Mouse (Mus musculus) embryo, embryonic 9.5 days (tissue): ENCODE data around the gene Zdhhc4.

Experiments
- DNase-seq: peaks from one replicate; pipeline ENCODE4 v3.0.0-alpha.2; 2017; ENCODE audit errors: extremely low spot score

The Zdhhc4 gene

GRCm38 (mm10) chr5:143317288-143317610 is 11.8 kb downstream of the Zdhhc4 start:
- DNase-seq, result no peak

DNA sequence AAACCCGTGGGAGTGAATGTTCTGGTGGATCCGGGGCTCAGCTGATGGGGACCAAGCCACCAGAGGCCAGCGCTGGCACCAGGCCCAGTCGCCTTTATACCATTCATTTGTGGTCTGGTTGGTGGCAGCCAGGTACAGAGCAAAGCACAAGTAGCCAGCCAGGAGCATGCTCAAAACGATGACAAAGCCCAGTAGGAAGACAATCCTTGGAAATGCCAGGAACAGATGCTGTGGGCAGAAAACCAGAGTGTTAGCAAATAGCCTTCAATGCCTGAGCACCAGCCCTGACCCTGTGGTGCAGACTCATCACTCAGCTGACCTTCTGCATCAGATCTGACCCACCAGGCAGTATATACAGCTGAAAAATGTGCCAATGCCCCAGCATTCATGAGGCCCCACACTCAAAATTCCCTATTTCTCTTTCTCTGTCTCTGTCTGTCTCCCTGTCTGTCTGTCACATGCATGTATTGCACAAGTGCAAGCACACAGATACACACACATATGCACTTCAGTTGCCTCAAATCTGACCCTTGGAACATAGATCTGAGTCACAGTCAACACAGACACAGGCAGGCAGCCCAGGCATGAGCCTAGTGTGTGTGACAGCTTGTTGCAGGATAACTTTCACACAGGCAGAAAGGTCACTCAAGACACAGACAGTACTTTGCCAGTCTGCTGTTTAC is 12.3 kb downstream of the Zdhhc4 start:
- no peak for DNase-seq

DNA sequence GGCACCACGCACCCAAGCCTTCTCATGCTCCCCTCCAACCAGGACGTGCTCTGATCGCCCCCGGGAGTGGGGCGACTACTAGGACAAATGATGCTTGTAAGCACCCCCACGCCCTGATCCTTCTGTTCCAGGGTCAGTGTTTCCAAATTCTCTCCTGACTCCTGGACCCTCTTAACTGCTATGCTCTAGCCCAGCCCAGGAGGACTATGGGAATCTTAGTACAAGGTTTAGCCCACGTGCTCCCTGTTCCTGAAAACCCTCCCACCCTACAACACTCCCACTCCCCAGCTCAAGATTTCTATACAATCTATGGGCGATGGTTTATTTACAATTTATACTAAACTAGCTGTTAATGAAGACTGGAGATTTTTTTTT is 13.6 kb downstream of the Zdhhc4 start:
- DNase-seq, result no peak

DNA sequence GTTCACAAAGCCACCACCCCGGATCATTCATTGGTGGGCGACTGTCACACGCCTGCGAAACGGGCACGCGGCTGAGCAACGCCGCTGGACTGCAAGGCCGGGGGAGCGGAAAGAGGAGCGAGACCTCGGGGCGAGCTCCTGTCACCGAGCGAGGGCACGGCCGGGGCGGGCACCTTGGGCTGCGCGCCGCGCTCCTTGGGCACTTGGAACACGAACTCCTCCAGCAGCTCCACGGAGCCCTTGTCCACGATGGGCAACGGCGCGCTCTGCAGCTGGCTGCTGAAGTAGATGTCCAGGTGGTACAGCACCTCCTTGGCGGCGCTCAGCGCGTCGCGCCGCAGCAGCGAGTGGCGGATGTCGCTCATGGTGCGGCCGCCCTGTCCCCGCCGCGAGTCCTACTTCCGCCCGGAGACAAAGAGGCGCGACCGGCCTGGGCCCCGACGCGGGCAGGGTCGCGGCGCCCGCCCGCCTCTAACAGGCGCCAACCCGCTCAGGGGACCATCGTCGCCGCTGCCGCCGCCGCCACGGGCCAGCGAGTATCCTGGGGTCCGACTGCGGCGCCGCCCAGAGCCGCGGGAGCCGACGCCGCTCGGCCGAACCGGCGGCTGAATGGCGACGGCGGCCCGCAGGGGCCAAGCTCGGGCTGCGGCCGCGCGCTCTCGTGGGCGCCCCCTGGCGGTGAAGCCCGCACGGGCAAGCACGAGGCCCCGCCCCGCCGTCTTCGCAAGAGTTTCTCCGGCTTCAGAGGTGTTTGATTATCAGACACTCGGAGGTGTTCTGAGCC is 14.1 kb downstream of the Zdhhc4 start, which contains the start of gene E130309D02Rik:
TSS of gene E130309D02Rik (minus strand) at position 631 of the 784 bp plus-strand sequence.
- DNase-seq, result peak; percentile 90

GRCm38 (mm10) chr5:143314183-143314729 is 14.8 kb downstream of the Zdhhc4 start:
- peak; percentile 38 for DNase-seq

GRCm38 (mm10) chr5:143311886-143312285 is 17.2 kb downstream of the Zdhhc4 start:
- peak; percentile 78 for DNase-seq

DNA sequence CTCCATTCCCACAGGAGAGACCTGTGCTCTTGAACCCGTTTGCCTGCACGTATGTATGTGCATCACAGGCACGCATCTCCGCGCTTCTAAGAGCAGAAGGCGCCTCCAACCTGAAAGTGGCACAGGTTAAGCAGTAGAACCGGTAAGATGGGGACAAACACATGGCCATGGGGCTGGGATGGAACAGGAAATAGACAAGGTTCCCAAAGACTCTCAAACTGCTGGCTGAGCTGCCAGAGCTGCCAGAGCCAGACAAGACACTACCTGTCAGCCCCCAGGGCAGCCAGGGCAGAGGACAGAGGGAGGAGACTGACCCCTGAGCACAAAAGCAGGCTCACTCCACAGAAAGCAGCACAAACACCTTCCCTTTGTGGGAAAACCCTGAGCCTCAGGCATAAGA is 19.1 kb downstream of the Zdhhc4 start:
- no peak for DNase-seq

- DNase-seq, result no peak
These were observed 20.2 kb downstream of the Zdhhc4 start for GRCm38 (mm10) chr5:143308825-143309224.

GRCm38 (mm10) chr5:143304251-143304650 is 24.8 kb downstream of the Zdhhc4 start:
- DNase-seq, result no peak

DNA sequence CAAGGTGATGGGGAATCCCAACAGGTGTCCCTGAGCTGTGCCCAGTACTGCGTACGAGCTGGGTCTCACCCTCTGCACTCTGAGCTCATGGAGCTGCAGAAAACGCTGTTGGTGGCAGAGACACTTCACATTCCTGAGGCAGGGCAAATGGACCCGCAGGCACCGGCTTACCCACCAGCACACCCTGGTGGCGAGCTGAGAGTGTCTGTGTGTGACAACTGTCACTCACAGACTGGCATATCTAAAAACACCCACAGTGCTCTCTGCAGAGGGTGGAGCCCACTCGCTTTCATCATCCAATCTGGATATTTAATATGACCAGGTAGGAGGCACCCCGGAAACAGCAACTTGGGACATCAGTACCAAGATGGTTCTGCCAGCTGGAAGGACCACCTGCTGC is 27.8 kb downstream of the Zdhhc4 start:
- no peak for DNase-seq

DNA sequence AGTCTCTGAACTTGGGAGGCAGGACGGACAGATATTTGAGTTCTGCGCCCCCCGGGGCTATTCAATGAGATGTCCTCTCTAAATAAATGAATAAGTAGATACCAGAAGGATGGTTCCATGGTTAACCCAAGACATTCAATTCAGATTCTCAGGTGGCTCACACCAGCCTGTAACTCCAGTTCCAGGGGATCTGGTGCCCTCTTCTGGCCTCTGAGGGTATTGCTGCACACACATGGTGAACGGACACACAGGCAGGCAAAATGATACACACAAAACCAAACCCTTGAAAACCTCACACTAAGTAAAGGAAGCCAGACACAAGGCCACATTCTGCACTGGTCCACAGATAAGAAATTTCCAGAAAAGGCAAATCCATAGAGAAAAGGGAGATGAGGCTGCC is 29.4 kb downstream of the Zdhhc4 start:
- peak; percentile 47 for DNase-seq

GRCm38 (mm10) chr5:143298391-143298790 is 30.7 kb downstream of the Zdhhc4 start:
- DNase-seq, result no peak

- DNase-seq, result no peak
These were observed 31.1 kb downstream of the Zdhhc4 start for GRCm38 (mm10) chr5:143297986-143298385.

DNA sequence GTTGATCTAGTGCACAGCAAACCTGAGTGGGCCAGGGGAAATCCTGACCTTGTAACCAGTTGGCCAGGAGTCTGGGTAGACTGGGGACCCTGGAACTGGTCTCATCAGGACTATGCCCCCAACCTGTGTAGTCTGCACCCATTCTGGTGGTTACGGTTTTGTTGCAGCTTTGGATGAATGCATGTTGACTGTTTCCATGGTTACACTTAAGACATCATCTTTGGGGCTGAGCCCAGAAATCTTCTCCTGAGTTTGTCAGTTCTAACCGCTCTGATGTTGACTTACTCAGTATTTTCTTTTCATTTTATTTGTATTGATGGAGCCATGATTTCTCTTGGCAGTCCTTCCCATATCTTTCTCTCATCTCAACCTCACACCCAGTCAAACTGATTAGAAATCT is 33.7 kb downstream of the Zdhhc4 start:
- no peak for DNase-seq

- DNase-seq, result no peak
These were observed 34.2 kb downstream of the Zdhhc4 start for GRCm38 (mm10) chr5:143294862-143295261.

GRCm38 (mm10) chr5:143293404-143293803 is 35.7 kb downstream of the Zdhhc4 start, which contains the start of gene Zfp853:
TSS of gene Zfp853 (minus strand) at chr5:143293623.
- DNase-seq, result no peak

DNA sequence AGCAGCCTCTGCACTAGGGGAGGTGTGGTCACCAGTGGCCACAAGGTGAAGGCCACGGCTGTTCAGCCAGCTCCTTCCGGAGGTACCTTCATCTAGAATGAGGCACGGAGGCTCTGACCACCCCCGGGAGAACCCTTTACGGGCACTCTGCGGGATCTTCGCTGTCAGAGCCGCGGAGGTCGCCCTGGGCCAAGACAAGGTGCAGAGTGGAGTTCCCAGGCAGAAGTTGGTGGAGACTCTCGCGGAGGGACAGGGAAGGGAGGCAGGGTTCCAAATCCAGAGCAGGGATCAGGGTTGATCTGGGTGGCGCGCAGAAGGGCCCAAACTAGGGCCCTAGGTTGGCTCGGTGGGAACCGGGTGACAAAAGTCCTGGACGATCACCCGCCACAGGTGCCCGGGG is 36.2 kb downstream of the Zdhhc4 start:
- DNase-seq, result no peak

DNA sequence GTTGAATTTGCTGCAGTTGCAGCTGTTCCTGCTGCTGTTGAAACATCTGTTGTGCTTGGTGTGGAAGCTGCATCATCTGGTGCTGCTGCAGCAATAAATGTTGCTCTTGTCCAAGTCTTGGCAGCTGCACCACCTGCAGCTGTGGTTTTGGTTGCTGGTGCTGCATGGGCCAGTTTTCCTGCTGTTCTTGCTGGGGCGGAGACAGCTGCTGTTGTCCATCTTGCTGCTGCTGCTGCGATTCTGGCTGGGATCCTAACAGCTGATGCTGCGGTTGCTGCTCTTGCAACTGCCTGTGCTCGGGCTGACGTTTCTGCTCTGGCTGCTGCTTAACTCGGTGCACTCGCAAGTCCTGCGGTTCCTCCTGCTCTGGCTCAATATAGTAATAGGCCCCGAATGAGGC is 39.8 kb downstream of the Zdhhc4 start:
- no peak for DNase-seq

DNA sequence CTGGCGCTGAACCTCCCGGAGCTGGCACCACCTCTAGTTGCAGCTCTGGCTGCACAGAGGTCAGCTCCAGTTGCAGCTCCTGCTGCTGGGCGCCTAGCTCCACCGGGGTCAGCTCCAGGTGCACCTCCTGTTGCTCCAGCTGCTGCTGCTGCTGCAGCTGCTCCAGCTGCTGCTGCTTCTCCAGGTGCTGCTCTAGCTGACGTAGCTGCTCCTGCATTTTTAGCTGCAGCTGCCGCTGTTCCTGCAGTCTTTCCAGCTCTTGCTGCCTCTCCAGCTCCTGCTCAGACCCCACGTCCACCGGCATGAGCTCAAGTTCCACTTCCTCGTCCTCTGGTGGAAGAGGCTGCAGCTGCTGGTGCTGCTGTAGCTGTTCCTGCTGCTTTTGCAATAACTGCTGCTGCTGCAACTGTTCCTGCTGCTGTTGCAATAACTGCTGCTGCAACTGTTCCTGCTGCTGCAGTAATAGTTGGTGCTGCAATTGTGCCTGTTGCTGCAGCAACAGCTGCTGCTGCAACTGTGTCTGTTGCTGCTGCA is 40.6 kb downstream of the Zdhhc4 start:
- DNase-seq, result no peak

GRCm38 (mm10) chr5:143287774-143288328 is 41.2 kb downstream of the Zdhhc4 start:
- DNase-seq, result peak; percentile 44

DNA sequence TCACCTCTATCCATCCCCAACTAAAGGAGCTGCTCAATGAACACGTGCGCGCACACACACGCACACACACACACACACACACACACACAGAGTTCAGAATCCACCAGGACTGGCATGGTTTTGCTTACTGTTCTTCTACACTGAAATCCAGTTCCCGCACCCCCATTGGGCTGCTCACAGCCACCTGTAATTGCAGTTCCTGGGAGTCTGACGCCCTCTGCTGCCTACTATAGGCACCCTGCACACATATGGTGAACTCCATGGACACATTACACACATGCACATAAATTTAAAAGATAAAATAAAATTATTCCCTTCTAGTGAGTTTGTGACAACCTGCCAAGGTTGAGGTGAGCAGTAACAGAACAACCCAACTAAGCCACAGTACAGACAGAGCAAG is 44.3 kb downstream of the Zdhhc4 start:
- no peak for DNase-seq

DNA sequence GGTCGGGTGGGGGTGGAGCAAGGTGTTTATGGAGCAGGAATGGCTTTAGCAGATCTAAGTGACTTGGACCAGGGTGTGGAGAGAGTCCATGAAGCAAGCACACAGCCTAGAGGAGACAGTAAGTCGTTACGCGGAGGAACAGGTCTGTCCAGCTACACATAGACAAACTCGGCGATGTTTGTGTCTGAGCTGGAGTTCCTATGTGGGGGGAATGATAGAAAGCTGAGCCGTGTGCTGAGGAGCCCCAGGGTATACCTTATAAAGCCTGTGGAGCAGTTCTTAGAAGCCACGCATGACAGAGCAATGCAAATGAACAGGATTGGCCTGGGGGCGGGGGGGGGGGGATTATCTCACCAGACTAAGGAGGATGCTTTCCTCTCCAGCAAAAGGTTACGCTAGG is 49.8 kb downstream of the Zdhhc4 start:
- no peak for DNase-seq
